Mouse (Mus musculus) kidney, adult 10 weeks (tissue): ENCODE data around the gene Map3k10. TPM values are rescaled to one million over a fixed set of nuclear protein-coding genes. Genes with fewer than 3 reads are reported as not detected.

Experiments
- polyA plus RNA-seq: library from polyadenylated mRNA; stranded (reverse); fragments of 350-450 nt; fragmentation: Illumina TruSeq; extraction: RNeasy Lipid Tissue Mini Kit (QIAGEN cat#74804); gene quantifications from one replicate; pipeline ENCODE4 v1.2.3, GENCODE M21; 2014; ENCODE audit warnings: low read depth, low replicate concordance

Gene Map3k10
- polyA plus RNA-seq, result 2.0 TPM

DNA sequence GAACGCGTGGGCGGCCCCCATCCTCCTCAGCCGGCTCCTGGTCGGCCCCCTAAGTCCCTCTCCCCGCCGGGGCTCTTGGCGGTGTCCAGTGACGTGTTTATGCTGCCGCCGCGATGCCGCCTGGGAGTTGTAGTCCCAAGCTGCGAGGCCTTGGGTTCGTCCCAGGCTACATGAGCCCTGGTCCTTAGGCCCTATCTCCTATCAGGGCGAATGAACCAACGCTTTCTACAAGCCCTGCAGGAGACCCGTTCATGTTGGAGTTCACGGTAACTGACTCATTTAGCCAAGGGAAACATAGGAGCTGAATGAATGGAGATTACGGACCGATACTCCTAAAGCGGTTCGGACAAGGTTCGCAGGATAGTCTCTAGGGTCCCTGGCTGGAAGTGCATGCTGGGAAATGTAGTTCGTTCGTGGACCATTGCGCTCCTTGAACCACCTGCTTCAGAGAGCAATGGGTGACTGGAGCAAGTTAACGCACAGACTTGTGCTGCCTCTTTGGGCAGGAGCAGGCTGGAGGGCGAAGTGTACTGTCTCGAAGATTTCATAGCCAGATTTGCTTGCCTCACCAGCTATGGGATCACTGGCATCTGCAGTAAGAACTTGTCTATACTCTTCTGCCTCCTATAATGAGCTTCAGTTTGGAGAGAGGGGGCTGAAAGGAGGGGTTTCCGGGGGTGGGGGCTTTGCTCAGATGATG, at the start of gene Map3k10:
Gene Map3k10 (minus strand): TSS at position 77 of the 700 bp plus-strand sequence.

GRCm38 (mm10) chr7:27688815-27689612, 14.6 kb upstream of the Map3k10 start, which contains the start of gene Zfp607b:
TSS of gene Zfp607b (plus strand) at chr7:27689340.

GRCm38 (mm10) chr7:27653681-27654437, 20.5 kb downstream of the Map3k10 start, which contains the start of gene Ttc9b:
TSS of gene Ttc9b (plus strand) at chr7:27653915.

Other genes starting within 250 kb of the Map3k10 start
- gene Sptbn4, start 226.9 kb downstream of the Map3k10 start, polyA plus RNA-seq, result not detected
- 1.1 TPM for gene Blvrb, start 226.6 kb downstream of the Map3k10 start, polyA plus RNA-seq
- gene Sertad3, start 200.8 kb downstream of the Map3k10 start, polyA plus RNA-seq, result 1.1 TPM
- gene Sertad1, start 187.7 kb downstream of the Map3k10 start, polyA plus RNA-seq, result 0.36 TPM
- gene Prx, start 175.3 kb downstream of the Map3k10 start, polyA plus RNA-seq, result 0.08 TPM
- 0.20 TPM for gene Hipk4, start 151.3 kb downstream of the Map3k10 start, polyA plus RNA-seq
- 1.8 TPM for gene Pld3, start 121.4 kb downstream of the Map3k10 start, polyA plus RNA-seq
- 2.4 TPM for gene 2310022A10Rik, start 121.4 kb downstream of the Map3k10 start, polyA plus RNA-seq
- gene Akt2, start 83.0 kb downstream of the Map3k10 start, polyA plus RNA-seq, result 8.8 TPM
- gene Ttc9b, start 20.7 kb downstream of the Map3k10 start, polyA plus RNA-seq, result not detected
- gene Zfp607b, start 14.7 kb upstream of the Map3k10 start, polyA plus RNA-seq, result 2.1 TPM
- gene Zfp60, start 56.8 kb upstream of the Map3k10 start, polyA plus RNA-seq, result 25.0 TPM
- 15.7 TPM for gene Zfp626, start 132.6 kb upstream of the Map3k10 start, polyA plus RNA-seq
- gene Zfp59, start 164.0 kb upstream of the Map3k10 start, polyA plus RNA-seq, result 11.0 TPM
- gene Zfp607a, start 182.9 kb upstream of the Map3k10 start, polyA plus RNA-seq, result 5.1 TPM